Mouse (Mus musculus) hindlimb bud, embryonic 11.5 days (tissue): Measurements from ENCODE around the gene Chn2.

Source experiments
- DNase-seq: peaks from one replicate; pipeline ENCODE4 v3.0.0-alpha.2; 2012; ENCODE audit warnings: low read depth, low spot score; ENCODE audit errors: extremely low spot score

Gene Chn2

DNA sequence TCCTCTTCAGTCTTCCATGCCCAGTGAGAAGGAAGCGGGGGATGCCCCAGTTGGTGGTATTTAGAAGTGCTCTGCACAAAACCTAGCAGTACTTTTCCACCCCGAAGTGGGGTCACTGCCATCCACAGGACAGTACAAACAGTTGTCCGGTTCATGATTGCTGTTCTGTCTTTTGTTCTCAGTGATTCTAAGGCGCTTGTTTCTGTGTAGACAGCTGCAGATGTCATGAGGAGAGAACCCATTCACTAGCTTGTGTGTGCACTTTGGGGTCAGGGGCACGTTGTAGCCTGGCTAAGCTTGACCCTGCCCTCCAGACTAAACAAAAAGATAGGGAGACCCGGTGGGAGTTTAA is 234.0 kb downstream of the Chn2 start:
- no peak for DNase-seq

DNA sequence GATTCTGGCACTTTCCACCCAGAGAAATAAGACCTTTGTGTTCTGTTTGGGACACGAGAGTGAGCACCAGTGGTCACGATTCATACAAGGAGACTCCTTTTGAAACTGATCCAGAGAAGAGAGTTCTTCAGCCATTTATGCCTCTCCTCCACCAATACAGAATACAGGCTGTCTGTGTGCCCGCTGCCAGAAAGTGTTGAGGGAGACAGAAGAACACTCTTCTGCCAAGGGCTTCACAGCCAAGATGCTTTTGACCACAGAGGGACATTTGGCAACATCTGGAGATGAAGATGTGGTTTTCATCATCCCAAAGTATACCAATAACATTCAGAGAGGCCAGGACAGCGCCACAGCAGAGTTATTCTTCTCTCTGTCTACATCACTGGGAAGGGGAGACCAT is 237.9 kb downstream of the Chn2 start:
- no peak for DNase-seq

DNA sequence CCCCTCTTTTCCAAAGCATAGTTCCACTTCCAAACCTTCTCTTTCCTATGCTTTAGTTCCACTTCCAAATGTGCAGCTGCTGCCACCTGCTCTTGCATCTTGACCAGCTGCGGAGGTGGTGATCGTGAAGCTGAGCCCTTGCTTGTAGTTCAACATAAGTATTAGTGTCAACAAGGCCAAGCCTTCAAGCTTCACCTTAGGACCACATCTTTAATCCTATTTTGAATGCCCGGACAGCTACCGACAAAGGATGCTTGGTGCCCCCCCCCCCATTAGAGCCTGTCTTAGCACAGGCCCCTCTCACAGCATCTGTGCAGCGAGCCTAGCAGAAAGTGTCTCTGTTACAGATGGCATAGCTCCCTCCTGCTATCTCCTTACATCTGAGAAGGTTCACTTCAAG is 238.5 kb downstream of the Chn2 start:
- no peak for DNase-seq

DNA sequence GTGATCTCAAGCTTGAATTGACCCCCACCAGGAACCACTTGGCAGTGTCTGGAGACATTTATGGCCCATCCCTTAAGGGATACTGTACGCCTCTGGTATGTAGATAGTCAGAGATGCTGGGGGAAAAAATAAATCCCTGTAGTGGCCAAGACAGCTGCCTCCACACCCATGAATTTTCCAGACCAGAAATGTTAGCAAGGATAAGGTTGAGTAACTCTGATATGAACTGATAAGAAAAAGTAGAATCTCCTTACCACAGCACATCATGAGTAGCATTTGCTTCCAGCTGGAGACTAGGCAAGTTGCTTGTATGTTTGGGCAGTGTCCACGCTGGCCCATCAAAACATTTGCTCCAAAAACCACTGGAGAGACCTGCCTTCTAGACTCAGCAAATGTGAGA is 239.3 kb downstream of the Chn2 start:
- DNase-seq, result no peak

DNA sequence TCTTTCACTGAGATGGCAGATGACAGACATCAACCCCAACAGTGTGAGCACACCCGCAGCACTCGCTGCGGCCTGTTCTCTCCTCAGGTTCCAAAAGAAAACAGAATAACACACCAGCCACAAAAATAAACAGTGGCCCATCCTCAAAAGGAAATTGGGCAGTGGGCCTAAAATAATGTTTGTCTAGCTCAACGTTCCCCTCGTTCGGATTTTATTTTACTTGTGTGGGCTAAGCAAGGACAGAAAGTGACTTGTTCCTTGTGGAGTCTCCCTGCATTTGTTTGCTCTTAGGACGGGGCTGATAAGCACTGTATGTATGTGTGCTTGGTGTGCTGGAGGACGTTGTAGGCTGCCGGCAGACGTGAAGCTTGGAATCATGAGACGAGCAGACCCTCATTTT is 240.0 kb downstream of the Chn2 start:
- no peak for DNase-seq

DNA sequence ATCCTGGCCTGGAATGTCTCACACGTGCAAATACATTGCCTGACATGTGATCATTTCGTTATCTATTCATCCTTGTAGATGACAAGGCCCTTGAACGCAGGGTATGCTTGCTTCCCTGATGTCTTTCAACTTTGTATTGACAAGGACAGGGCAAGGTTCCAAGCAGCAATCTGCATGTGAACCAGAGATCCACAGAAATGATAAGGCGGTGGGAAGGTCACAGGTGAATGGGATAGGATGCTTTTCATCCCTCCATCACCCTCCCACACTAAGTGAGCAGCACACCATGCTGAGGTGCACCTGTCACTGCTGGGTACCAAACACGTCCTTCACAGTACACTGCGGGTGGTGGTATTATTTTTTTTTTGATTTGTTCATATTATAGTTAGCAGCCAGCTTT is 240.9 kb downstream of the Chn2 start:
- no peak for DNase-seq

DNA sequence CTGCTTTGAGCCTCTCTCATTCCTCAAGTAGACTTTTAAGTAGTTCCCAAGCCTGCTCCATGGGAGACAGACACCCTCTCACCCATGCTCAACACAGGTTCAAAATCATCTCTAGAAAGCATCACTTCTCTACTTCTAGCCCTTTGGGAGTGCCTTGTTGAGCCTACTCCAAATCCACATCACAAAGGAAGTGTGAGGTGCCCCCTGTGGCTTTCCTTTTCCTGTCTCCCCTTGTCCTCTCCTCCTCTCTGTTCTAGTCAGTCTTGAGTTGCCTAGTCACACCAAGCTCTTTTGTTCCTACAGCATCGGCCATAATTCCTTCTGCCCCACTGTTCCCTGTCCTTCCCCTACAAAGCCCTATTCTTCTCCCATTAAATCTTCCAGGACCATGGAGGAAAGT is 243.9 kb downstream of the Chn2 start:
- no peak for DNase-seq

DNA sequence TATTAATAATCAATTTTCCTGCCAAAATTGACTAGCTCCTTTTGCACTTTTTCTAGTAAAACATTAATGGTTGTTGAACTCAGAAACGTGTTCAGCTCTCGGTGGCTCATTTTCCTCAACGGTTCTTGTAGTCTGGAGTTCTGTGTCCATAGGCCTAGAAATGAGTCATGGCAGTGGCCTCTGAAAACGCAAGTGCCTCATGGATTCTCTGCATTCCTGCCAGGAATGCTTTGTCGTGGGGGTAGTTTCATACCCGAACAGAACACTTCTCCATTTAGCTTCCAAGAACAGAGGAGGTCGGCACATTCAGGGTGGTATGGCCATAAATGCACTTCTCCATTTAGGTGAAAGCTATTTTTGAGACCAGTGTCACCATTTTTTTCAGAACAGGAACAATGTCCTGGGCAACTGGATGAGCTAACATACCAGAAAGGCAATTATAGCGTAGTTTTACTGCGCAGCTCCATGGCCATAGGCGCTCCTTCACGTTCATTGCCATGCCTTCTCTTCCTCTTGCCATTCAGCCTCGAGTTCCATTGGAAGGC is 244.9 kb downstream of the Chn2 start:
- no peak for DNase-seq

DNA sequence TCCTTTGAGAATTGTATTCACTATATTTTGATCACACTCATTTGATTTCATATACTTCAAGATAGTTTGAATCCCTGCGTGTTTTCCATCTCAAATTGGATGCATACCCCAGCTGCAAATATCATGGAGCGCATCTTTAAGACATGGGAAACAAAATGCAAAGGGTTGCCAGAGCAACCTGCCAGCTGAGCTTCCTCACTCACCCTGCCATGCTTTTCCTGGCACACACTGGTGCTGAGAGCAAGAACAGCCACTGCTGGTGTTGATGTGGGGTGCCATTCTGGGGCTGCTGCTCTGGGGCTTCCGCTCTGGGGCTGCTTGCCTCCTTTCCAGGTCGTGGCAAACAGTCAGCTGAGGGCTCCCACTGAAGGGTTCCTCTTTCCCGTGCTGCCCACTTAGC is 247.5 kb downstream of the Chn2 start:
- no peak for DNase-seq

DNA sequence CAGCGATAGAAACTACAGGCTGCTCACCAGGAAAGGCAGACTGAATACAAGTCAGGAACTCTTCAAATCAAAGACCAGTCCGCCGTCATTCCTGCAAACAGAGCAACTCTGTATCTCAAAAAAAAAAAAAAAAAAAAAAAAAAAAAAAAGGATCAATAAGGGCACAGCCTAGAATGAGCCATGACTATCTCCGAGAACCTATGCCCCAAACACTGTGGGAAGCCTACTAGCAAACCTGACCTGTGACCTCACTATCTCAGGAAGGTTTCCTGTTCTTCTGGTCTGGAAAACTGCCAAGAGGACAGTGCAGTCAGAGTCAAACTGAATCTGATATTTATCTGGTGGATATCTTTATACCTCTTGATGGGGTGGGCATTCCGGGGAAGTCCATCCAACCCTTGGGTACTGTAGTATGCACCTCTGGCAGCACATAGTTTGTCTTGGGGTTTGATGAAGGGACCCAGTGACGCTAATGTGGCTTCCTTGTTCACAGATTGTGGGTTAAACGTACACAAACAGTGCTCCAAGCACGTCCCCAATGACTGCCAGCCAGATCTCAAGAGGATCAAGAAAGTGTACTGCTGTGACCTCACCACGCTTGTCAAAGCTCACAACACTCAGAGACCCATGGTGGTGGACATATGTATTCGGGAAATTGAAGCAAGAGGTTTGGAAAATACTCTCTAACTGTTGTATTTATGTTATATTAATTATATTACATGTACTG is 250.6 kb downstream of the Chn2 start:
- no peak for DNase-seq

DNA sequence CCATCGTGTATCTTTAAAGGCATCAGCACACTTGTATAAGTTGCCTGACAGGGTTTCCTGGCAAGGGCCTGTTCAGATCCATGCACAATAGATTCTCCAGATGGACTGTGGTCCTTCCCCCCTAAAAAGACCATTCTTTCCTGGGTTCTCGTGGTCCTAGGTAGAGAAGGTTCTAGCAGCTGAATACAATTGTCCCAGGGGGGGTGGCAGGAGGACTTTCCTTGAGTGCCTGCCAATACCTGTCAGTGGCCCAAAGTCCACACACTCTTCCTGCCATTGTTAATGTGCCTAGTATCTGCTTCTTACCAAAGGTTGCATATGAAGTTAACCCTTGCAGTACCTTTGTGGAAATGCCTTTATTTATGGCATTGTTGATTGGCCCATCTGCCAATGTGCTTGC is 257.9 kb downstream of the Chn2 start:
- no peak for DNase-seq

DNA sequence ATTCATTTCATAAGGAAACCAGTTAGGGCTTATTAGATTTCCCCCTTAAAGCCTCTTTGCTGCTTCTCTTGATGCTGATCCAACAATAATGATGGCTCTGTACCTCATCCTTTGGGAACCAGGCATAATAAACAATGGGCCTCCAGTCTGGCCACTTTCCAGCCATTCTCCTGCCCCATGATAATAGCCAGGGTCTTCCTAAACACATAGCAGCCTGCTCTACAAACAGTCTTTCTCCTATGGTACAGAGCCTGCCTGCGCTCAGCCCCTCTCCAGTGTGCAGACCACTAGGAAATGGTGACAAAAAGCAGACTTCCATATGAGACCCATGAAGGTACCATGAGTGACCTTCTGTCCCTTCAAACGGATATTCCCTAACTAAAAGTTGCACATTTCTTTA is 260.1 kb downstream of the Chn2 start:
- no peak for DNase-seq

DNA sequence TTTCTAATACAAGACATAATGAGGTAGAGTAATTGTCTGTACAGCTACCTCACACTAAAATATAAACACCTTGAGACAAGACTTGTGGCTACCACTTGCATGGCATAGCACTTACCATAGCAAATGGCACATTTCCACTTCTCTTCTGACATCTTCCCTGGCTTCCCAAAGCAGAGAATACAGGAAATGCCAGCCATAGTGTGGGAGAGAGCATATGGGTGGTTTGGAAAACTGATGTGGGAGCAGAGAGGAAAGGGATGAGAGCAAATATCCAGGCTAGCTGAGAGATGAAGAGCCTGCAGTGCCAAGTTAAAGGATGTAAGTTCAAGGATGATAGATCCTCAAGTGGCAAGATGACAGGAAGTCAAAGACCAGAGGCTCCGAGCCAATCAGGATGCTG is 266.4 kb downstream of the Chn2 start:
- no peak for DNase-seq

DNA sequence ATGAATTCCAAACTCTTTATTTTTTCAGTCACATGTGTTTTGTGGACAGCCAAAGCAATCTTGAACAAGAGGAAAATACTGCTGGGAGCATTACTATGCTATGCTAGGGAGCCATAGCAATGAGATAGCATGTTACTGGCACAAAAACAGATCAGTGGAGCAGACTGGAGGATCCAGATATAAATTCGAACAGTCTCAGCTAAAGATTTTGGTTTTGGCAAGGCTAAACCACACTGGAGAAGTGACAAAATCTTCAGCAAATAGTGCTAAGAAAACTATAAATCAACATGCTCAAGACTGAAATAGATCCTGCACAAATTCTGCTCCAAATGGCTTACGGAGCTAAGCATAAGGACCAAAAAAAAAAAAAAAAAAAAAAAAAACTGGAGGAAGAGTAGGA is 273.7 kb downstream of the Chn2 start:
- DNase-seq, result no peak

DNA sequence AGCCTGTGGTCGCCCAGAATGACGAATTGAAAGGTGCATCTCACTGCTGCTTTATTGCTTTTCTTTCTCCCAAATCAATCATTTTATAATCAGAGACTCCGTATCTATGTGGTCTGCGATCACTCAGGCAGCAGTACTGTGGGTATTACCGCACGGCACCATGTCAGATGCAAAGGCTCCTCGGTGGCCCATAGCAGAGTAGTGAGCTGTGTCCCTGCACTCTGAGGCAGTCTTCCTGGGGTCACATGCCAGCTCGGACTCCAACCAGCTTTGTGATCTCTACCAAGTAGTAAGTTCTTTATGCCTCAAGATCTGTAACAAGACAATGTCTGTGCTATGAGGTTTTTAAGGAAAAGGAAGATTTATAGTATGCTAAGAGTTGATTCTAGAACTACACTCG is 279.3 kb downstream of the Chn2 start:
- no peak for DNase-seq

DNA sequence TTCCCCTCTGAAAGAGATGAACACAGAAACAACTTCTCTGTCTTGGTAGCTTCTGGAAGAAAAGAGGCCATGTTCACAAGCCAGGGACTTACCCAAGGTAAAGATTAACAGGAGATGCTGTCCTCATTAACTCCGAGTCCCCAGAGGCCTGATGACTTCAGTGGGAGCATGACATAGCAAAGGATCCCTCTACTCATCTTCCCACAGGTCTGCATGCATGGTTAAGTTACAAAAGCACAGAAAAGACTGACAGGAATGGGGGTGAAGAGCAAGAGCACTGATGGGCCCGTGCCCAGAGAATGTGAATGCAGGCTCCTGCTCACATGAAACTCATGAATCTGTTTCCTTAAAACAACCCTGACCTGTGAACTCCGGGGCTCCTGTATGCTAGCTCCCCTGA is 279.8 kb downstream of the Chn2 start:
- DNase-seq, result no peak

DNA sequence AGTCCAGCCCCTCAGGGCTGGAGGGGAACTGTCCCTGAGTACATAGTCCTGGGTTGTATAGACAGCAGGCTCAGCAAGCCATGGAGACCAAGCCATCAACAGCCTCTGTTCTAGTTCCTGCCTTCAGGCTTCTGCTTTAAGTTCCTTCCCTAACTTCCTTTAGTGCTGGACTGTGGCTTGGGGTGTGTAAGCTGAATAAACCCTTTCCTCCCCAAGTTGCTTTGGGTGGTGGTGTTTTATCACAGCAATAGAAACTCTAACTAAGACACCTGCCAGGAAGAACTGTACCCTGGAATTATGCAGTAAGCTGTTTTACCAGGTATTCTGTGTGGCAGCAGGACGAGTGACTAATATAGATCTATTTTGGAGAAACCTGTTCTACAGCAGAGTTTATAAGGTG is 280.9 kb downstream of the Chn2 start:
- DNase-seq, result no peak

DNA sequence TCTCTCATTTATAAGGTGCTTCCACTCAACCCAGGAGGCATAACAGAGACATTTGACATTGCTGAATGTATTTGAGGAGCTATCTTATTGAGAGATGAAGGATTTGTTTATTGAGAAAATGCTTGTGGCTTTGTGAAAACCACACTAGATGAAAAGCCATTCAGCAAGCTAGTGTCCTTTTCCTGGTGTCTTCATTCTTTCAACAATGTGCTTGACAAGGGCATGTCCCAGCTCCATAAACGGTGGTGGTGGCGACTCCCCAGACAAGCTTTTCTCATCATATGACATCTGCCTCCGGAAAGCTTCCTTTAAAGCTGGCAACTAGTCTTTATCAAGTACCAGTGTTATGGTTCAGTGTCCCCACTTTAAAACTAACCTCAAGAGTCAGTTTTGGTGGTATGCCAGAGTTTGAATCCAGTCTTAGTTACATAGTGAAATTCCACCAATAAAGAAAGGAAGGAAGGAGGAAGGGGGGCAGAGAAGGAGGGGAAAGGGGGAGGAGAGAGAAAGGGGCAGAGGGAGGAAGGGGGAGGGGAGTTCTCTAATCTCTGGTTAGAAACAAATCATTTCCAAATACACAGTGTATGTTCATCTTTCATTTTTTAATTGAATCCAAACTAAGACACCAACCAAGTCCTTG is 286.0 kb downstream of the Chn2 start, which contains the start of gene Prr15:
Prr15 (plus strand) TSS at position 590 of the 640 bp plus-strand sequence.
- DNase-seq, result no peak

DNA sequence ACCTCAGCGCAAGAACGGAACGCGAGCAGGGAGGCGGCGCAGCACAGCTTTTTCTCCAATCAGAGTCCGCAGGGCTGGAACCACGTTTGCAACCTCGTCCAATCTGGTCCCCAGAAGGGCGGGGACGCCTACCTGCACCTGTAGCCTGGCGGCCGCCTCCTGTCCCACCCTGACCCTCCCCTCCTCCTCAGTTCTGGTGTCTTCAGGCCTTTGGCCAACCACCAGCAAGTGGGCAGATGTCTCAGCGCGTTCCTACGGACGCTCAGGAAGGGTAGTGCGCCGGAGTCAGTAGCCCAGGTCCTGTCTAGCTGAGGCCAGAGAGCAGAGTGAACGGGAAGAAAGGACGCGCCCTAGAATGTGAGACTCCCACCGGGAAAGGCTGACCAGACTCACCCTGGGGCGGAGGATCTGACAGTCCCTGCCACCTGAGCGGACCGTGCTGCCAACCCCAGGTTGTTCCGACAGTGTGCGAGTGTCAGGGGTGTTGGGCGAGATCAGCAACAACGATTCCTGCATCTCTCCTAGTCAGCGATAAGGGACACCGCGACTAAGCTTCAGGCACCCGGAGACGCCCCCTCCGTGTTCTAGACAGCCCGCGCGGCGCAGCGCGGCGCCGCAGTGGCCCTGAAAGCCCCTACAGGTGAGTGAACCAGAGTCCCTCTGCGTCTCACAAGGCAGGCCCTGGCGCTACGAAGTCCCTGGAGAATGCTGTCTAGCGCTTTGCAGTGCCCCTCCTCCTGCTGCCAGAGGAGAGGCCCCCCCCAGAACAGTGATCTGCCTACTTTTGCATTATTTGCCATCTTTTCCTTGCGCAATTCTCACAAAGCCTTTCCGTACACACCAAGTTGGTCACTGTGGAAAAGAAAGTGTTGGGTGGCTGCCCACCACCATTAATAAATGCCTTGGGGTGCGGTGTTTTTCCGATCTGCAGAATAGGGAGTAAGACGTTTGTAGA is 287.6 kb downstream of the Chn2 start:
- DNase-seq, result no peak

DNA sequence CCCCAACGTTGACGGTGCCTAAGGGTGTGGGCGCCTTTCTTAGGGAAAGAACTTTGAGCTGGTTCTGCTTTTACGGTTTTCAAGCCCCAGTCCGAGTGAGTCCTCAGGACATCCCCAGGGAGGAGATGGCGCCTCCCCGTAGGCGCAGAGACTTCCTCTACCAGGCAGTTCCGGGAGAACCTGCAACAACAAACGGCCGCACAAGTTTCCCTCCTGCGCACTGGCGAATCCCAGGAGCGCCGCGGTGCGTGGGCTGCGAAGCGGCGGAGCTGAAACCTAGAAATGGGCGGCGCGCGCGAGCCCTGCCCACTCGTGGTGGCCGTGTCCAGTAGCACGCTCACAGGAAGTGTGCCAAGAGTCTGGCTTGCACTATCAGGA is 288.3 kb downstream of the Chn2 start:
- DNase-seq, result no peak

DNA sequence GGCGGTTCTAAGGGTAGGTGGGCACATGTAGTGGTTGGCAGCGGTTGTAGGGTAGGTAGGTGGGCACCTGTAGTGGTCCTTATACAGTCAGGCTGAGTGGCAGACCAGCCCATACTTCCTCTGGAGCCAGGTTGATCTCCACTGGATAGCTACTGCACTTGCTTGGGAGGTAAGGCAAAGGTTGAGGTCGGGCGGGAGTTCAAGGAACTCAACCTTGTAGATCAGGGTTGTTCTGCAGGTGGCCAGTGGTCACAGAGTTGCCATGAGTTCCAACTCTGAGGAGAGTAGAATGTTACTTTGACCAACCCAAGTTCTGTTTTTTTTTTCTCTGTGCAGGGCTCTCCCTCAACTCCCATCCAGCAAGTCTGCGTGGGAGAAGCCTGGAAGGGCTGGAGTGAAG is 289.4 kb downstream of the Chn2 start:
- DNase-seq, result no peak

DNA sequence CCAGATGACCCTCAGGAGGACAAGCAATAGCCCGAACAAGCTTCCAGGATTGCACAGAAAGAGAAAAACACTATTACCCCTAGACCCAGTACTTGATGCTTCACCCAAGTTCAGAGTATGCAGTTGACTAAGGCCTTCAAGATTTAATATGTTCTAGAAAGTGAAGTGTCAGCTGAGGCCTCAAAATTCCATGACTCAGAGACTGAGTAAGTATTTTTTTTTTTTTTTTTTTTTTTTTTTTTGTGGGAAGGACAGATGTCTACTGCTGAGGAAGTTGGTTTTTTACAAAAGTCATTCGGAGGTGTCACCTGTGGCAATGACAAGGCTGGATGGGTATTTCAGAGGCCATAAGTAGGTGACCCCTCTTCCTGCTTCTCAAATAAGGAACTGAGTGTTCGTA is 290.2 kb downstream of the Chn2 start:
- no peak for DNase-seq
